Mouse (Mus musculus): ENCODE measurements around the gene 4933417A18Rik. TPM values are rescaled to one million over a fixed set of nuclear protein-coding genes. Genes with fewer than 3 reads are reported as not detected.

Gene 4933417A18Rik
- polyA plus RNA-seq (2014; fragmentation: Illumina TruSeq; extraction: RNeasy Lipid Tissue Mini Kit (QIAGEN cat#74804); ENCODE audit: low read depth, low replicate concordance), result not detected

DNA sequence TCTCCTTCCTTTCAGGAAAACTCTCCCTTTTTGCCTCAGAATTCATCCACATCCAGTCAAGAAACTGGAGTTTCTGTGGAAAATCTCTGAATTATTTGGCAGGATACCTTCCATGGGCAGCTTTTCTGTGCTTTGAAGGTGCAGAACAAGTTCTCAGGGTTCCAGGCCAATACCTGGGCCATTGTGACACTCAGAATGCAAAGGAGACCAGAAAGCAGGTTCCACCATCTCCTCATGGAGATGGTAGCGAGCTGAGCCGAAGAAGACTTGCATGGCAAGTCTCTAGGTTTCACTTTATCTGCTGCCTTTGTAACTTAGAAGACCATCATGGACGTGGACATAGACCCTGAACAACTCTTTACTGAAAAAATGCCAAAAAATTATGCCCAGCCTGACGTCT lies at the start of gene 4933417A18Rik, which contains the start of gene Fam217a:
Gene 4933417A18Rik, plus strand, starts transcription at position 200 of the 400 bp plus-strand sequence.
Gene Fam217a, minus strand, starts transcription at position 101 of the 400 bp plus-strand sequence.

DNA sequence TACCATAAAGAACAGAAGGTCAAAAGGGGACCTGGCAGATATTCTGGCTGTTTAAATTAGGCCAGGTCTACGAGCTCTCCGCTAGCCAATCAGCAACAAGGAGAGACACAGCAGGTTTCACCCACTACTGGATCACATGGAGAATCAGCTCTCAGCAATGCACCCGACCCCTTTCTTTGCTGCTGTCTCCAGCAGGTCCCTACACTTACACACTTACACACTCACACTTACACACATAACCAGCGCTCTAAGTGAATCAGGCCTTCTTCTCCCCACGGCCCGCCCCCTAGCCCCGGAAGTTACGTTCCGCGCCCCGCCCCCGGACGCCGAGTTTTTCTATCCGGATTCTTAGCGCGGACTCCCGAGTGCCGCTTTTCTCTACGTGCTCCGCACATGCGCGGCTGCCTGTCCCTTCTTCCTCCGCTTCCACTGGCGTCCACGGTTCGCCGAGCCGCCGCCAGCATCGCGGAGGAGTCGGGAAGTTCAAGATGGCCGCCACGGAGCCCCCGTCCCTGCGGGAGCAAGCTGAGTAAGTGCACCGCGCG lies 49.0 kb upstream of the 4933417A18Rik start, which contains the start of gene Prpf4b:
Gene Prpf4b, plus strand, starts transcription at position 137 of the 545 bp plus-strand sequence.

DNA sequence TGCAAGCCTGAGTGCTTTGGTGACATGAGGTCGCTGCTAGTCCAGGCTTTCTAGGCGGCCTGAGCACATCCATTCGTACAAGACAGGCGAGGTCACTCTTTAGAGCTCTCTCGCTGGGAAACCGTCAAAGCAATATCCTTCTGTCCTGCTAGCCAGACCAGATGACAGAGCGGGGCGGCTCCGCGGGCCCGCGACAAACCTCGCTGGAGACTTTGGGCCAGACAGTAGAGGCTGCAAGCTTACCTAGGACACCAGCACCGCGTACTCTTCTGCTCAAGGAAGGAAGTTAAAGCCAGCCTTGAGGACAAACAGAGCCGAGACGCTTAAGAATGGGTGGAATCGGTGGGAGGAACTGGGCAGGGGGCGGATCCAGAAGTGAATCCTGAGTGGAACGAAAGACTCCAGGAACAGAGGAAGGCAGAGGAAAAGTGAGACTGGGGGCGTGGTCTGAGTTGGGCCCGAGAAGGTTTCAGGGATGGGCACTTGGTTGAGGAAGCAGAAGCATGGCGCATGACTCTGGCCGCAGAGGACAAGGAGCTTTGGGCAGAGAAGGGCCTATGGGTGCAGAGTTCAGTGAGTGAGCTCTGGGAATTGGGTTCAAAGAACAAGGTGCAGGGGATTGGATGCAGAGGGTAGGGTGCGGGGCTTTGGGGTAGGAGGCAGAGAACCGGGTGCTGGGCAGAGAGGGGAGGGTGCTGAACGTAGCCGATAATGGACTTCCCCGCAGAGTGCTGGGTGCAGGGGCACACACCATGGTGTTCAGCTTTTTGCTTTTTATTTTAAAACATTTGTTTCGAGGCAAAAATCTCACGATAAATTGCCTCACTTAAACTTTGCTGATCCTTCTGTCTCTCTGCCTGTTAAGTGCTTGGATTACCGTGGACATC lies 39.5 kb downstream of the 4933417A18Rik start, which contains the start of gene Eci3:
Gene Eci3, minus strand, starts transcription at position 300 of the 887 bp plus-strand sequence.

Other genes with a start within 250 kb of the 4933417A18Rik start
- gene Fam50b, start 189.6 kb upstream of the 4933417A18Rik start, polyA plus RNA-seq (2014; fragmentation: Illumina TruSeq; extraction: RNeasy Lipid Tissue Mini Kit (QIAGEN cat#74804); ENCODE audit: low read depth, low replicate concordance), result not detected
- gene Prpf4b, start 49.1 kb upstream of the 4933417A18Rik start, polyA plus RNA-seq (2014; fragmentation: Illumina TruSeq; extraction: RNeasy Lipid Tissue Mini Kit (QIAGEN cat#74804); ENCODE audit: low read depth, low replicate concordance), result 136 TPM
- 5.1 TPM for gene Fam217a, start 99 bp upstream of the 4933417A18Rik start, polyA plus RNA-seq (2014; fragmentation: Illumina TruSeq; extraction: RNeasy Lipid Tissue Mini Kit (QIAGEN cat#74804); ENCODE audit: low read depth, low replicate concordance)
- 4.4 TPM for gene Eci3, start 39.4 kb downstream of the 4933417A18Rik start, polyA plus RNA-seq (2014; fragmentation: Illumina TruSeq; extraction: RNeasy Lipid Tissue Mini Kit (QIAGEN cat#74804); ENCODE audit: low read depth, low replicate concordance)
- 117 TPM for gene Eci2, start 102.7 kb downstream of the 4933417A18Rik start, polyA plus RNA-seq (2014; fragmentation: Illumina TruSeq; extraction: RNeasy Lipid Tissue Mini Kit (QIAGEN cat#74804); ENCODE audit: low read depth, low replicate concordance)